Mouse (Mus musculus) bone marrow macrophage, adult 2 months (primary cell): Measurements from ENCODE around the gene Tnks1bp1.

ENCODE experiments used
- CTCF ChIP-seq: IDR thresholded peaks from 2 replicates; pipeline ENCODE4 v1.5.1; 2012; ENCODE audit warnings: low read depth, mild to moderate bottlenecking, low read length, moderate library complexity
- POLR2A ChIP-seq: IDR thresholded peaks from 2 replicates; pipeline ENCODE4 v1.6.1; 2012; ENCODE audit warnings: mild to moderate bottlenecking, low read depth, low read length, borderline replicate concordance

DNA sequence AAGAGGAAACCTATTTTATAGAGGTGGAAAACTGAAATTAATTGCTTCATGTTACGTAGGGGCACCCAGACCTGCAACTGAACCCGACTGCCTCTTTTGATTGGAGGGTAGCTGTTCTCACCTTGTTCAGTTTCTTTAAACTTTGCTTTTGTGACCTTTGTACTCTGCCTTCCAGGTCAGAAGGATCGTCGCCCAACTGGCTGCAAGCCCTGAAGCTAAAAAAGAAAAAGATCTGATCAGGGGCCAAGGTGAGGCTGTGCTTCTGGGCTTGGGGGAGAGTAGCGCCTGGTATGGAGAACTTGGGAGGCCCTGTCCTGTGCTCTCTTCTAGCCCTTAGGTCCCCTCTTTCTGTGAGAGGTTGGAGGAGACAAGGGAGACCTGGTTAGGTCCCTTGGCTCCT is 24.1 kb downstream of the Tnks1bp1 start:
- no peak for TF ChIP-seq CTCF
- no peak for TF ChIP-seq POLR2A
